Mouse (Mus musculus) neural tube, embryonic 10.5 days (tissue): Measurements from ENCODE around the gene Nudt4.
"Not testable (repeated sequence)": the region's sequence is repeated elsewhere in the genome, so short reads cannot be mapped to it uniquely, and the experiment has no call there.

Experiments used
- DNase-seq: peaks from one replicate; pipeline ENCODE4 v3.0.0-alpha.2; 2017; ENCODE audit warnings: low spot score; ENCODE audit errors: extremely low spot score

The Nudt4 gene

GRCm38 (mm10) chr10:95567550-95567949, 3.6 kb upstream of the Nudt4 start:
- no peak for DNase-seq

- no peak for DNase-seq
Measured at GRCm38 (mm10) chr10:95566786-95567185, 2.8 kb upstream of the Nudt4 start.

GRCm38 (mm10) chr10:95565156-95565854, 1.4 kb upstream of the Nudt4 start:
- DNase-seq = peak; percentile 61

GRCm38 (mm10) chr10:95562859-95563841, 796 bp downstream of the Nudt4 start:
- DNase-seq = peak; percentile 74

- DNase-seq = no peak
Measured at GRCm38 (mm10) chr10:95562395-95562794, 1.6 kb downstream of the Nudt4 start.

GRCm38 (mm10) chr10:95561616-95562015, 2.3 kb downstream of the Nudt4 start:
- DNase-seq = no peak

- DNase-seq = no peak
Measured at GRCm38 (mm10) chr10:95560394-95560983, 3.5 kb downstream of the Nudt4 start.

GRCm38 (mm10) chr10:95559426-95559825, 4.5 kb downstream of the Nudt4 start:
- no peak for DNase-seq

- no peak for DNase-seq
Measured at GRCm38 (mm10) chr10:95557337-95557828, 6.6 kb downstream of the Nudt4 start.

- DNase-seq = no peak
Measured at GRCm38 (mm10) chr10:95555866-95556265, 8.1 kb downstream of the Nudt4 start.

- no peak for DNase-seq
Measured at GRCm38 (mm10) chr10:95552326-95552725, 11.6 kb downstream of the Nudt4 start.

- no peak for DNase-seq
Measured at GRCm38 (mm10) chr10:95551752-95552151, 12.2 kb downstream of the Nudt4 start.

- DNase-seq = no peak
Measured at GRCm38 (mm10) chr10:95550506-95550905, 13.4 kb downstream of the Nudt4 start.

- not testable (repeated sequence) for DNase-seq
Measured at GRCm38 (mm10) chr10:95549080-95549479, 14.9 kb downstream of the Nudt4 start.

GRCm38 (mm10) chr10:95548154-95548826, 15.7 kb downstream of the Nudt4 start:
- DNase-seq = no peak

- DNase-seq = no peak
Measured at GRCm38 (mm10) chr10:95546178-95546577, 17.8 kb downstream of the Nudt4 start.

GRCm38 (mm10) chr10:95545051-95545450, 18.9 kb downstream of the Nudt4 start:
- DNase-seq = no peak

- DNase-seq = no peak
Measured at GRCm38 (mm10) chr10:95544651-95545050, 19.3 kb downstream of the Nudt4 start.

GRCm38 (mm10) chr10:95544004-95544403, 19.9 kb downstream of the Nudt4 start:
- no peak for DNase-seq

GRCm38 (mm10) chr10:95543377-95543776, 20.6 kb downstream of the Nudt4 start:
- DNase-seq = no peak

GRCm38 (mm10) chr10:95542916-95543315, 21.0 kb downstream of the Nudt4 start:
- DNase-seq = no peak
